Mouse (Mus musculus) common myeloid progenitor, adult 5-6 weeks (primary cell): ENCODE results near the gene Kirrel2. TPM values are rescaled to one million over a fixed set of nuclear protein-coding genes. Genes with fewer than 3 reads are reported as not detected.

Experiments
- ATAC-seq: replicated peaks from 2 replicates; pipeline ENCODE4 v1.8.0; 2016; ENCODE audit warnings: low read depth, mild to moderate bottlenecking, moderate TSS enrichment, inconsistent platforms; ENCODE audit not compliant: poor library complexity, severe bottlenecking
- total RNA-seq: library from RNA; stranded (forward); fragments of 200-1000, 187-1606 nt; gene quantifications from 2 replicates; pipeline ENCODE4 v1.2.3, GENCODE M21; 2017

The Kirrel2 gene
- total RNA-seq, 1 experiment from 2014 or later: not detected

DNA sequence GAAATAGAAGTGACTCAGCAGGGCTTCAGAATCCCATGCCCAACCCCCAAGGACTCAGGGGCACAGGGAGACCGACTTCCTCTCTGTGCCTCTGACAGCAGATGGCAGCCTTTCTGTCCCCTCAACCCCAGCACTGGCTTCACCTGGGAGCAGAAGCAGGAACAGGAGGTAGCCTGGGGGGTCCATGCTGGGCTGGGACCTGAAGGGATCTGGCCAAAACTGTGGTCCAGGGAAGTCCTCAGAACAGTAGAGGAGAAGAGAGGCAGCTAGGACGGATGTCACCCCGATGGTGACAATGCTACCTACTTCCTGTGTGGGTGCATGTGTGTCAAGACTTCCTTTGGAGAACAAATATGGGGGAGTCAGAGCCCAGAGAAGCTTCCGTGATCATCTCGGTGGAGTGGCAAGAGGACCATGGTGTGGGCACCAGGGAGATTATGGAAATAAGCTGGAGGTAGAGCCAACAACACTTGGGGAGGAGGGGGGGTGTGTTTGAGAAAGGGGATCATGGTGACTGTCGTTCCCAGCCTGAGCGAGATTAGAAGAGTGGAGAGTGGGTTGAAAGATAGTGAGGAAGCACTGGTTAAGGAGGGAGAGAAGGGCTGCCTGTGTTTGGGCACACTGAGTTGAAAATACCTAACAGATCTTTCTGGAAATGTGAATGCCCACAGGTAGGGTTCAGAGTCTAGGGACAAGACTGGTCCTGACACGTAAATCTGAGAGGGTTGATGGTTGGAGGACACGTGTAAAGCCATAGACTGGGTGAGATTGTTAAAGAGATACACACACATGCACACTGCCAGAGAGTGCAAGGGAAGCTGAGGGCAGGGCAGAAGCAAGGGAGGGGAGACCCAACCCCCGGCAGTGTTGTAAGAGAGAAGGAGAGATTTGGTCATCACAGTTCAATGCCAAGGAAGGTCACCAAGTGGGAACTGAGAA, 37.7 kb downstream of the Kirrel2 start, which contains the start of gene Hcst:
Gene Hcst (minus strand): TSS at position 294 of the 939 bp plus-strand sequence.
- ATAC-seq: peak; percentile 39

- ATAC-seq: peak; percentile 31
These were observed 39.6 kb downstream of the Kirrel2 start for GRCm38 (mm10) chr7:30417856-30418255.

DNA sequence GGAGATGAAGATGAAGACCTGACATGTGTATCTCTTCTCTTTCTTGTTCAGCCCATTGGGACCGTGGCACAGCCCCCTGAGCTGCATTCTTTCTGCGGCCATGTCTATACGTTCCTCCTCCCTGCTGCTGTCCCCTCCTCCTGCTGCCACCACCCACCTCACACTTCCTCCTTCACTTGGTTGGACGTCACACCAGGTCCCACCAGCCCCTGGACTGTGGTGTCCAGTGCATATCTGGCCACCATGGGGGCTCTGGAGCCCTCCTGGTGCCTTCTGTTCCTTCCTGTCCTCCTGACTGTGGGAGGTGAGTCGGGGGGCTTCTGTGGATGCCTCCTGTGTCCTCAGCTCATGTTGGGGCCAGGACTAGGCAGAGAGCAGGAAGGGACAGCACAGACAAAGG, 43.9 kb downstream of the Kirrel2 start, which contains the start of gene Tyrobp:
Gene Tyrobp (plus strand): TSS at position 165 of the 400 bp plus-strand sequence.
- peak; percentile 39 for ATAC-seq

DNA sequence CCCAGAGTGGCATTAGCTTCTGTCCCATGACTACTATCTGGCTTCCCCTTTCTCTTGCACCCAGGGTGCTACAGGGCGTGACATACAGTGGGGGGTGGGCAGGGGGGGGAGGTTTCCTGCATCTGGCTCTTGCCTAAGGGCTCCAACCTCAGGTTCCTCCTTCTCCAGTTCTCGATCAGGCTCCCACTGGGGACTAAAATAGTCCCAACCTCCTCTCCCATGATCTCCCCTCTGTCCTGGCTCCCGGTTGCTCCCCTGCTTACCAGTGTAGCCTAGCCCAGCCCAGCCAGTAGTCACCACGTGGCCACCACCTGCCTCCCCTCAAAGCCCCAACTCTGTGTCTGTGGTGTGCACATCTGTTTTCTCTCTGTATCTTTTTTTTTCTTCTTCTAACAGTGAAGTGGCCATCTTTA, 44.7 kb downstream of the Kirrel2 start:
- peak; percentile 71 for ATAC-seq

- ATAC-seq: peak; percentile 27; the same call in 1 of the 2 replicates
These were observed 46.5 kb downstream of the Kirrel2 start for GRCm38 (mm10) chr7:30411023-30411422.

- no peak for ATAC-seq
These were observed 47.7 kb downstream of the Kirrel2 start for GRCm38 (mm10) chr7:30409789-30410188.

DNA sequence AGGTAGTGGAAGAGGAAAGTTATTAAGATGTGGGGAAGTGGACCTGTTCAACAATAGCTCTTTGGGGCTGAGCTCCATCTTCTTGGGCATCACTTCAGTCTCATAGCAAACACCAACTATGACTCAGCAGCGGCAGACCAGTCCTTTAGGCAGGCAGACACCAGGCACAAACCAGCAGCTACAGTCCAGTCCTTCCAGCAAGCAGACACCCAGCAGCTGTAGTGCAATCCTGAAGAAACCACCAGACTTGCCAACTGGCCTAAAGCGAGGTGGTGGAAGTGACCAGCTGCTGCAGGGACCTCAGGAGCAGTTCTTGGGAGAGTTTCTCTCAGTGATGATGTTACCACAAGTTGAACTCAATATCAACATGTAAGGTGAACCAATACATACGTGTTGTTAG, 48.9 kb downstream of the Kirrel2 start:
- no peak for ATAC-seq

DNA sequence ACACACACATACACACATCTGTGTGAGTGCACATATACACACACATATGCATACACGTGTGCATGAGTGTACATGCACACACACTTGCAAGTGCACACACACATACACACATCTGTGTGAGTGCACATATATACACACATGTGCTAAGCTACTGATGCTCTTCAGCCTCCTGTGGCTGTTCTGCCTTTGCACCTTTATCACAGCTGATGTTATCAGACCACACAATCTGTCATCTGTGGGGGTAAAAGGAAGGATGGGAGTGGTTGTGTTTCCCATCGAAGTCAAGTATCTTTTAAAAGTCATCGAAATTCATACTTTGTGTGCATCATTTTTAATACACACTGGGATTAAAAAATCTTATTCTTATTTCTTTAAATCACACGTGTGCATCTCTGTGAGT, 55.1 kb downstream of the Kirrel2 start:
- no peak for ATAC-seq

- no peak for ATAC-seq
These were observed 57.8 kb downstream of the Kirrel2 start for GRCm38 (mm10) chr7:30399671-30400070.

Other genes with a start within 250 kb of the Kirrel2 start
- gene Polr2i, start 225.7 kb downstream of the Kirrel2 start, total RNA-seq: 37.3 and 65.1 TPM in 2 replicates
- 40.5 TPM in 2 replicates for gene Tbcb, start 225.4 kb downstream of the Kirrel2 start, total RNA-seq
- not detected in 2 replicates for gene Ovol3, start 222.0 kb downstream of the Kirrel2 start, total RNA-seq
- gene Thap8, start 177.6 kb downstream of the Kirrel2 start, total RNA-seq: not detected in 2 replicates
- 8.2 and 17.5 TPM in 2 replicates for gene Wdr62, start 177.3 kb downstream of the Kirrel2 start, total RNA-seq
- not detected in 2 replicates for gene Clip3, start 166.0 kb downstream of the Kirrel2 start, total RNA-seq
- gene Alkbh6, start 149.0 kb downstream of the Kirrel2 start, total RNA-seq: 15.2 and 31.2 TPM in 2 replicates
- gene Syne4, start 142.9 kb downstream of the Kirrel2 start, total RNA-seq: 1.4 TPM in 1 of 2 replicates, not detected in the other
- 0.96 and 3.3 TPM in 2 replicates for gene E130208F15Rik, start 135.9 kb downstream of the Kirrel2 start, total RNA-seq
- 10.8 and 11.0 TPM in 2 replicates for gene Sdhaf1, start 133.8 kb downstream of the Kirrel2 start, total RNA-seq
- gene Lrfn3, start 94.9 kb downstream of the Kirrel2 start, total RNA-seq: not detected in 2 replicates
- 94.7 and 118 TPM in 2 replicates for gene Tyrobp, start 43.9 kb downstream of the Kirrel2 start, total RNA-seq
- gene Hcst, start 37.8 kb downstream of the Kirrel2 start, total RNA-seq: 9.4 and 11.9 TPM in 2 replicates
- 9.0 and 13.0 TPM in 2 replicates for gene Nfkbid, start 36.0 kb downstream of the Kirrel2 start, total RNA-seq
- not detected in 2 replicates for gene Aplp1, start 12.2 kb downstream of the Kirrel2 start, total RNA-seq
- gene Nphs1, start 625 bp upstream of the Kirrel2 start, total RNA-seq: 0.19 and 1.8 TPM in 2 replicates
- not detected in 2 replicates for gene Prodh2, start 35.9 kb upstream of the Kirrel2 start, total RNA-seq
- 5.2 and 9.1 TPM in 2 replicates for gene Arhgap33, start 77.4 kb upstream of the Kirrel2 start, total RNA-seq
- gene Hspb6, start 94.5 kb upstream of the Kirrel2 start, total RNA-seq: 3.2 and 4.2 TPM in 2 replicates
- gene Proser3, start 94.6 kb upstream of the Kirrel2 start, total RNA-seq: 4.7 TPM in 2 replicates
- 20.8 and 21.2 TPM in 2 replicates for gene Lin37, start 102.1 kb upstream of the Kirrel2 start, total RNA-seq
- 58.2 and 68.5 TPM in 2 replicates for gene U2af1l4, start 105.6 kb upstream of the Kirrel2 start, total RNA-seq
- gene Gm49396, start 105.7 kb upstream of the Kirrel2 start, total RNA-seq: 3.7 and 5.4 TPM in 2 replicates
- gene Psenen, start 105.9 kb upstream of the Kirrel2 start, total RNA-seq: 117 and 174 TPM in 2 replicates
- gene Igflr1, start 107.7 kb upstream of the Kirrel2 start, total RNA-seq: 1.8 TPM in 1 of 2 replicates, not detected in the other
- 8.9 and 24.9 TPM in 2 replicates for gene Kmt2b, start 131.0 kb upstream of the Kirrel2 start, total RNA-seq
- gene Zbtb32, start 141.2 kb upstream of the Kirrel2 start, total RNA-seq: 0.32 TPM in 1 of 2 replicates, not detected in the other
- not detected in 2 replicates for gene Upk1a, start 155.2 kb upstream of the Kirrel2 start, total RNA-seq
- 396 and 504 TPM in 2 replicates for gene Cox6b1, start 168.5 kb upstream of the Kirrel2 start, total RNA-seq
- gene Etv2, start 178.2 kb upstream of the Kirrel2 start, total RNA-seq: not detected in 2 replicates
- gene Rbm42, start 192.6 kb upstream of the Kirrel2 start, total RNA-seq: 39.4 and 47.8 TPM in 2 replicates
- gene Haus5, start 207.3 kb upstream of the Kirrel2 start, total RNA-seq: 17.2 and 27.1 TPM in 2 replicates
- gene Pmis2, start 213.9 kb upstream of the Kirrel2 start, total RNA-seq: not detected in 2 replicates
- not detected in 2 replicates for gene 2200002J24Rik, start 241.2 kb upstream of the Kirrel2 start, total RNA-seq